Mouse (Mus musculus) monocyte, adult 5-6 weeks (primary cell): ENCODE results near the gene Man2a2. TPM values are rescaled to one million over a fixed set of nuclear protein-coding genes. Genes with fewer than 3 reads are reported as not detected.
A peak's percentile ranks its signal among the peaks of the same experiment; 100 is the strongest.
"Not testable (repeated sequence)": the region's sequence is repeated elsewhere in the genome, so short reads cannot be mapped to it uniquely, and the experiment has no call there.

ENCODE experiments used
- ATAC-seq: fragments of 153-309, 156-312 bp; replicated peaks from 2 replicates; pipeline ENCODE4 v1.8.0; 2017; ENCODE audit warnings: mild to moderate bottlenecking; ENCODE audit not compliant: low TSS enrichment, insufficient number of reproducible peaks, severe bottlenecking, poor library complexity, low FRiP score
- total RNA-seq: library from RNA; stranded (forward); fragments of 200-1000, 200-491, 200-594 nt; gene quantifications from 3 replicates; pipeline ENCODE4 v1.2.3, GENCODE M21; 2017

Man2a2 gene
- total RNA-seq, 1 experiment from 2014 or later = 18.0 TPM

DNA sequence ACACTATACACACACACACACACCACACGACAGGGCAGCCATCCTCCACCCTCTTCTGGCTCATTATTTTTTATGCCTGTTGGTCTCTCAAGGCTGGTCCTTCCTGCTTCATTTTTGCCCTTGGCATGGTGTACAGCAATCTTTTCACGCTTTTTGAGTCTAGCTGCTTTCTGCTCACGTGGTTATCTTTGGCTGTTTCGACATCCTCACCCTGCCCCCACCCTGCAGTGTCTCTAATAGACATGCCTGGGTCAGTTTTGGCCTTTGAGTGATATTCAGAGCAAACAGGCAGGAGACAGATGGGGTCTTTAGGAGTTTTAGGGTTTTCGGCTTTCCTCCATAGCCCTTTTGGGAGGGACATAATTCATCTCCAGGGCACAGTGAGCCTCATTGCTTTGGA, 24.3 kb downstream of the Man2a2 start:
- no peak for ATAC-seq

DNA sequence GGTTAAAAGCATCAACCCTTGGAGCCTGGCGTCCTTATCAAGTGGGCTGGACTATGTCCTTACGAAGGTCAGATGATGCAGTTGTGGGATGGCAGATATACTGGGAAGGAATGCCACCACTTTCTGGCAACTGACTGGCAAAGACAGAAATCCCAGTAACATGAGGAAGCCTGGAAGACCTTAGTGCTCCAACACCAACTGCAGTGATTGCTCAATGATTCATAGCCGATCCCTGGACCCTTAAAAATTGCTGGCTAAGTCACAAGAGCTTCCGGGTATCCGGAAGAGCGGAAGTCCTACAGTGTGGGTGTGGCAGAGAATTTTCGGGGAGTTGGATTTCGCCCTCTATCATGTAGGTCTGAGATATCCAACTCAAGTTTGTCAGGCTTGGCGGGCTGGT, 25.0 kb downstream of the Man2a2 start:
- no peak for ATAC-seq

GRCm38 (mm10) chr7:80343270-80344018, 27.7 kb downstream of the Man2a2 start:
- ATAC-seq = no peak

GRCm38 (mm10) chr7:80342858-80343257, 28.3 kb downstream of the Man2a2 start, which contains the start of gene Hddc3:
Hddc3 (plus strand) TSS chr7:80343104.
- peak; percentile 63 for ATAC-seq

DNA sequence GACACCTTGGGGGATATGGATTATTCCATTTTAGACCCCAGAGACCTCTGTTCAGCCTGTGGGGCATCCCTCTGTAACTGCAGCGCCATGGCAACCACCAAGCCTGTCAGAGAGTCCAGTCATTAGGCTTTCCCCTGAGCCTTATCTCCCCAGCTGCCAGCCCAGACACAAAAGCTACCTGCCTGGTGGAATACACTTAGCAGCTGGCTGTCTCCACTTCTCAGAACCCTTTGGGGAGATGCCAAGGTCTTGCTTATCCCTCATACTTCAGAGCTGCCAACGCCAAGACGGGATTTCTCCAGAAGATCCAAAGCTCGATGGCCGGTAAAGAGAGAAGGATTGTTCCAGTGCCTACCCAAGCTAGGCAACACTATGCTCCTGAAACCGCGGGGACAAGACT, 29.4 kb downstream of the Man2a2 start:
- ATAC-seq = no peak

DNA sequence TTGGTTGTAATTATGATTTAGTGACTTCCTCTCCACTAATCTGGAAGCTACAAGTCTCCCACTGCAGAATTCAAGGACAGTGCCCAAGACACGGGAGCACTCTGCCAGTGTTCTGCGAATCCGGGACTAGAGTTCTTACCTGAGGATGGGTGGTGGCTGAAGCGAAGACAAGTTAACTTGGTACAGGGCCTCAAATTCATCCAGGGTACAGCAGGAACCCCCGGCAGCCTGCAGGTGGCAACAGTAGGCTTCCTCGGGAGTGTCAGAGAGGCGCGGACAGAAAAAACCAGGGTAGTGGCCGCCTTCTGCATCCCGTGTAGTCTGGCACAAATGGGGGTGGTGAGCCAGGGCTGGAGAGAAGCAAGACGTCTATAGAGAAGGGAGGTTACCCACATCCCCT, 30.4 kb downstream of the Man2a2 start, which contains the start of gene Unc45a:
Gene Unc45a (minus strand): TSS at position 213 of the 400 bp plus-strand sequence.
- peak; percentile 53 for ATAC-seq

GRCm38 (mm10) chr7:80339793-80340628, 31.2 kb downstream of the Man2a2 start:
- ATAC-seq = peak; percentile 87

- no peak for ATAC-seq
Measured at GRCm38 (mm10) chr7:80339371-80339770, 31.8 kb downstream of the Man2a2 start.

DNA sequence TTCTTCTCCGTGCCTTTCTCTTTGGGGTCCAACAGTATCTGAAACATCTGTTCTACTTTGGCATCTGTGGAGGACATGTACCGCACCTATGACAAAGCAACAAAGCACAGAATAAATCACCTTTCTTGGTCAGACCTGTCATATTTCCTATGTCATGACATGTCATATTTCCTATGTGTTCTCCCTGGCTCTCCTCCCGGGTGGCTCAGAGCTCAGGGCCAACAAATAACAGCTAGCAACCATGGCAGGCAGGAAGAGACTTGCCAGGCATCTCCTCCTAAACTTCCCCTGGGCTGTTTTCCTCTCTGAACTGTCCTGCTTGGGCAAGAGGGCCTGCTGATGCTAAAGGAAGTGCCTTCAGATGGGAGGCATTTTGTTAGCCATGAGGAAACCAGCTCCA, 34.2 kb downstream of the Man2a2 start:
- no peak for ATAC-seq

DNA sequence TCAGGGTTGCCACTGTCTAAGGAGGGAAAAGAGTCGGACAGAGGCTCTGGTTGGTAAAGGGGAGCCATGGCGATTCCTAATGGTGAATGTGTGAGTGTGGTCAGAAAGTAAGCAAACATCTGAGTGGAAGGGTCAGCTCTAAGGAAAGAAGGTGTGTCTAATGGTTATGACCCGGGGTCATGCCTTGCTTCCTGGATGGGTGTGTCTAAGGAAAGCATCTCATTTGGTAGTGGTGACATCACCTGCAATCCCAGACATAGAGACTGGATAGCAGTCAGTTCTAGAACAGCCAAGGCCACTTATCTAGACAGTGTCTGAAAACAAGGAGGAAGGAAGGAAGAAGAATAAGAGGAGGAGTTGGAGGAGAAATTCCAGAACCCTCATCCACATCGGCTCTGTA, 36.3 kb downstream of the Man2a2 start:
- ATAC-seq = no peak

GRCm38 (mm10) chr7:80331433-80331832, 39.7 kb downstream of the Man2a2 start:
- no peak for ATAC-seq

DNA sequence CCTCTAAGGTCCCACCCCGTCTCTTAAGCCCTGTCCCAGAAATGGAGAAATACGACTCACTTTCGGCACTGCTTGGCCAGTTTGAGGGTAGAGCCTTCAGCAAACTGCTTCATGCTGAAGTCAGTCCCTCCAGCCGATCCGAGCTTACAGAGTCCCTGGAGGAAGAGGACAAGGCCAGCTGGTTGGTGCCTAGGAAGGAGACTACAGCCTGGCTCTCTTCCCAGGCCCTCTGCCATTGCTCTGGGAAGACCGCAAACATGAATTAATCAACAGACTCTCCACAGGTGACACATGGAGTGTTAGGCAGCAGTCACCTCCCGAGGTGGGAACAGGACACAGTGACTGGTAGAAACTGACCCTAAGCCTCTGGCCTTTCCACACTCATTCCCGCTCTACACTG, 40.9 kb downstream of the Man2a2 start:
- no peak for ATAC-seq

DNA sequence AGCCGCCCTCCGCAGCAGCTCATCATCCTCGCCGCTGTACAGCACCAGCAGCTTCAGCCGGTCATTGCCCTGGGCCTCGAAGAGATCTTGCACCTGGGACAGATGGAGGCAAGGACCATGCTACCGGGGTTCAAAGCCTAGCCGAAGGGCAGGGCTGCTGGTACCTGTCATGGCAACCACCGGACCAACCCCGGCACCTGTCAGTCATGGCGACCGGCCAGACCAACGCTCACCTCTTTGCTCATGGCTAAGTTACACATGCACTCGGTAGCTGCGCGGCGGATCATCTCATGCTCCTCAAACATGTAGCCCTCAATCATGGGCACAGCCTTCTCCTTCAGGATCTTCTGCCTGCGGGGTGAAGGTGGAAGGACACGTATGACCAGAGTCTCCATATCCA, 45.1 kb downstream of the Man2a2 start:
- no peak for ATAC-seq

DNA sequence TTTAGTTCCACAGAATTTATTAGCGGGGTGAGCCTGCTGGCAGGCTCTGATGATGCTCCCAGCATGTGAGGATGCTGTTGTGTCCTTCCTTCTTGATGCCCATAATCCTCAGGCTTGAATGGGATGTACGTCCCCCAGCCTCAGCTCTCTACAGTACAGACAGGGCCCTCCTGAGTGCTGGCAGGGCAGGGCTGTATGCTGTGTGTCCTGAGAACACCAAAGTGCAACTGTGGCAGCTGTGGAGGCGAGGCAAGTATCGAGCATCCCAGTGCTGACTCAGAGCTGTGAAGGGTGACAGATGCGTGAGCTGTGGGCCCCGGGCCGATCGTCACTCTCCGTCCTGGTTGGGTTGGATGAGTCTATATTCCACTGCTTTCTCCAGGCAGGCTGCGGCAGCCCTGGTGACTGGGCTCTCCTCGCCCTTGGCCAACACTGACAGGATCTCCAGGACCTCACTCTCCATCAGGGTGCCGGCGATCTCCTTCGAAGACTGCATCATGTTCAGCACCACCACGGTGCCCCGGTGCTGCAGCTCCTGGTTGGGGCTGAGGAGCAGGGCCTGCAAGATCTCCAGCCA, 45.8 kb downstream of the Man2a2 start:
- no peak for ATAC-seq

DNA sequence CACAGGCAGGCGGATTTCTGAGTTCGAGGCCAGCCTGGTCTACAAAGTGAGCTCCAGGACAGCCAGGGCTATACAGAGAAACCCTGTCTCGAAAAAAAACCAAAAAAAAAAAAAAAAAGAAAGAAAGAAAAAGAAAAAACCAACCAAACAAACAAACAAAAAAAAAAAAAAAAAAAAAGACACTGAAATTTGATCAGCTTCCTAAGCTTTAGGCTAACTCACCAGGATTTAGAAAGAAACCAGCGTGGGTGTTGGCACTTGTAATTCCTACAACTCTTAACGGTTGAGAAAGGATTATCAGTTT, 46.4 kb downstream of the Man2a2 start:
- not testable (repeated sequence) for ATAC-seq

DNA sequence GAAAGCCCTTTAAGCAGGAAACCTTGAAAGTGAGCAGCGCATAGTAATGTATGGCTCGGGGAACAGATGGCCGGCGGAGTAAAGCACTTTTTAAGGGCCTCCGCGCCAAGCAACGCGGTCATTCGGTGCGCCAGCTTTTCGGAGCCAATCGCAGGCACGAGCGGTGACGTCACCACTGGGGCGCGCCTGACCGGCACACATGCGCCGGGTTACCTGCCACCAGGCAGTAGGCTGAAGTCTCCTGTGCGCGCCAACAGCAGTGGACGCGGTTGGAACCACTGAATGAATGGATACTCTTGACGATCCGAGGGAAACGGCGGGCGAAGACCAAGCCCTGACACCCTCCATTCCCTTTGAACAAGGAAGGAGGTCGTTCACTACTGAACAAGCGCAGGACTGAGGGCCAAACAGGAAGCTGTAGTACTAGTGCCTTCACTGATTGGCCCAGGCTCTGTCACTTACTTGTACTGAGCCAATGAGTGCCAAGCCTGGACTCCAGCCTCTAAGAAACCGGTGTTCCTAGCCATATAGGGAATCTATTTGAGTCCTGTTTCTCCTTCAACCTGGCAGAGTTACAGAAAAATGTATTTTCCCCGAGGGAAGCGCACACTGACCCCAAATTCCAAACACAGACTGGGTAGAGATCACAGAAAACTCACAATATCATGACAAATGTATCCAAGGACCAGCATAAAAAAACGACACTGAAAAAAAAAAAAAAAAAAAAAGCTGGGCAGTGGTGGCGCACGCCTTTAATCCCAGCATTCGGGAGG, 46.9 kb downstream of the Man2a2 start, which contains the start of gene Rccd1:
Gene Rccd1 (minus strand): TSS at position 412 of the 773 bp plus-strand sequence.
- ATAC-seq = peak; percentile 91

DNA sequence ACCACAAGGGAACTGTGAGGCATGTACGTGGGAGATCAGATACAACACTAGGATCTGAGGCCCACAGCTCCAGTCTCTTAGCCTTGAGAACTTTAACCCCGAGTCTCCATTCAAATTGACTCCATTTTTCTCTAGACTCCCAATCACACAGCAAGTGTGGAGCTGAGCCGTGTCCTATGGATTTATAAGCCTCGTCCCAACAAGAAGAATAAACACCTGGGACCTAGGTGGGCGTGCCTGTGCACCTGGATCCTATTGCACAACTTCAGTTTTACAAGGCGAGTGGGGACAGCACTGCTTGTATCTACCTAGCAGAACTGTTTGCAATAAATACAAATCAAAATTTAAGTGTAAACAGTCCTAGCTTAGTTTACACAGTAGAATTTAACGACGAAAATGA, 47.8 kb downstream of the Man2a2 start:
- ATAC-seq = no peak

GRCm38 (mm10) chr7:80319846-80320496, 51.2 kb downstream of the Man2a2 start:
- no peak for ATAC-seq
